Mouse (Mus musculus) frontal cortex, postnatal 14 days (tissue): Measurements from ENCODE around the gene Acsm1.
"Not testable (repeated sequence)": the region's sequence is repeated elsewhere in the genome, so short reads cannot be mapped to it uniquely, and the experiment has no call there.

ENCODE experiments used
- DNase-seq, 2 experiments: peaks; one replicate each; pipeline ENCODE4 v3.0.0; 2022; ENCODE audit warnings: low spot score in 2 of 2

Acsm1 gene

DNA sequence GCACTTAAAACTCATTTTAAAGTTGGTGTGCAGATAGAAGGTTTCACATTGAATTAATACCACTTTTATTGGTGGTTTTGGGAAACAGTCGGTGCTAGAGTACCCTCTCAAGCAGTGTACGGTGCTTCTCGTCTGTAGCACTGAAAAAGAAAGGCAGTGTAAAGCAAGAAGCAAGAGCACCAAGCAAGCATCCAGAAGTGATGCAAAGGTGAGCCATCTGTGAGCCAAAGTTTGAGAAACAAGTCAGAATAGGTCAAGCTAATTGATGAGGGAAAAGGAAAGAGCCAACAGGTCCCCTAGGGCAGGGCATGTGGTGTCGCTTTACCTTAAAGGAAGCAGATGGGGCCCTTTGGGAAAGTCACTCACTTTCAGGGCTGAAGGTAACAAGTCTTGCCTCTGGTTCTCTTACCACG lies at the start of gene Acsm1:
TSS of gene Acsm1 (plus strand) at position 363 of the 413 bp plus-strand sequence.
- no peak for DNase-seq

DNA sequence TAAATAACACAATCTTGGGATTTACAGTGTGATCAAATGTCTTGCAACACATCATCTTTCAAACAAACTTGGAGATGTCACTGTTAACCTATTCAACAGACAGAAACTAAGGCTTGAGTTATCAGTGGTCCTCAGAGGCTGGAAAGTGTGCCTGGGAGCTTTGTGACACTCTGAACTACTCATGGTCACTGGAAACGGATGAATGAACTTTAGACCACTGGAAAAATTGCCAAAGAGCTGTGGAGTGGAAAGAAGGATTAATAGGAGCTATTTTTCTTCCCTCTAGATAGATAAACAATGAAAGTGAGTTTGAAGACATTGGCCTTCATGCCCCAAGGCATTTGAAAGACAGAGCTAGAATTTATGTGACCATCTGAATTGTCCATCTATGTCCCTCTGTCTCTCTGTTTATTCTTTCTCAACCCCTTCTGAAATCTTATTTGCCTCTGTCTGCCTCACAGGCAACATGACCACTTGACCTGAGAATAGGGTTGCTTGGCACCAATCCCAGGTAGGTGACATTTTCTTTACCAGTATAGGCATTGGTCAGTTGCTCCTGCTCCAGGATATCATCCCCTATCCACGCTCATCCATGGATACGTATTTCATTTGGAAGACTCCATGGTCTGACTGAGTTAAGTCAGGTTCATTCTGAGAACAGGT lies 46.9 kb upstream of the Acsm1 start:
- no peak for DNase-seq

DNA sequence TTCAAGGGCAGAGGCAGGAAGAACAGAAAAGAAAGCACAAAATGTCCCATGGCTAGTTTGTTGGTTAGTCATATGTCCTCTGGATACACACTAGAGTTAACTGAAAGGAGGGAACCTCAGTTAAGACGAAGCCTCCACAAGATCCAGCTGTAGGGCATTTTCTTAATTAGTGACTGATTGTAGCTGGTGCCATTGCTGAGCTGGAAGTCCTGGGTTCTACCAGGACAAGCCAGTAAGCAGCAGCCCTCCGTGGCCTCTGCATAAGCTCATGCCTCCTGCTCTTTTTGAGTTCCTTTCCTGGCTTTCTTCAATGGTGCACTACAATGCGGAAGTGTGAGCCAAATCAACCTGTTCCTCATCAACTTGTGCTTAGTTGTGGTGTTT lies 46.4 kb upstream of the Acsm1 start:
- DNase-seq = no peak

DNA sequence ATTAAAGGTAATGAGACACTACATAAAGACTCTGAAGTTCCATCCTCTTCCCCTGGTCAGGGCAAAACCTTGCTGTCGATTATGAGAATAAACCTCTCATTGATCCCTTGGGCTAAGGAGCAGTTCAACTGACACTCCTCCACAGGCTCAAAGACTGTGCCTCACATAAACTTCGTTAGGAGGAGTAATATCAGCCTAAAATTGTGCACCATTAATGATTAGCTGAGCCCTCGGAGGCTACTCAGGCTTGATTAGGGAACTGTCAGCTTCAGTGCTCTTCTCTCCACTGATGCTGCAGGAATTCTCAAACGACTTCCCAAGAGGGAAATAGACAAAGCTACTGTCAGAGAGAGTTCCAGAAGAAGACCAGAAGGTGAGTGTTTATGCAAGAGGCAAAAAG lies 45.4 kb upstream of the Acsm1 start:
- no peak for DNase-seq

DNA sequence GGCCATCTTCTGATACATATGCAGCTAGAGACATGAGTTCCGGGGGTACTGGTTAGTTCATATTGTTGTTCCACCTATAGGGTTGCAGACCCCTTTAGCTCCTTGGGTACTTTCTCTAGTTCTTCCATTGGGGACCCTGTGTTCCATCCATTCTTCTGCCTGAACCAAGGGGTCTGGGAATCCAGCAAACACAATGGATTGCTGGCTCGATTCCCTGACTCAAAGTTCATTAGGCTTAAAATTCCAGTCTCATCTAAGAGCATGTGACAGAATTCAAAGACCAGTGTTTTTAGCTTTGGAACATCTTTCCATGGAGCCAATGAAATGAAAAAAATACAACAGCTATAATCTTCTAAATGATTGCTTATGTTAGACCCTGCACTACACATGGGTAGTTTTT lies 44.4 kb upstream of the Acsm1 start:
- DNase-seq = not testable (repeated sequence)

DNA sequence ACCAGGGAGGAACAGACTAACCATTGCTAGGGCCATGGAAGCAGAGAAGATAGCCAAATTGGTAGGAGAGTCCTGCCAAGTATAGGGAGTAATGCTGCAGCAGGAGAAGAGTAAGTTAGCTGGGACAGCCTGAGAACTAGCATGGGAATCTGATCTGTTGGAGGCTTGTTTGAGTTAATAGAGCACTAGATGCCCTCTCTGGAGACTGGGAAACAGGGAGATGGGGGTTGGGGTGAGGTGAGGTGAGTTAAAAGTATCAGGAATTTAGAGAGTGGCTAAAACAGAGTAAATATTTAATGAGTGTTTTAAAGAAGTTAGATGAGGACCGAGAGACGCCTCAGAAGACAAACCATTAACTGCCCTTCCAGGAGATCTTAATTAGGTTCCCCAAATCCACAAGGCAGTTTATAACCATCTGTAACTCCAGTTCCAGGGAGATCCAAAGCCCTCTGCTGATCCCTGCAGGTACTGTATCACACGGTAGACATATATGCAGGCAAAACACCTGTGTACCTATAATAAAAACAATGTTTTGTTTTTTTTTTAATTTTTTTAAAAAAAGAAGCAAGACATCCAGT lies 12.2 kb upstream of the Acsm1 start:
- DNase-seq = no peak

DNA sequence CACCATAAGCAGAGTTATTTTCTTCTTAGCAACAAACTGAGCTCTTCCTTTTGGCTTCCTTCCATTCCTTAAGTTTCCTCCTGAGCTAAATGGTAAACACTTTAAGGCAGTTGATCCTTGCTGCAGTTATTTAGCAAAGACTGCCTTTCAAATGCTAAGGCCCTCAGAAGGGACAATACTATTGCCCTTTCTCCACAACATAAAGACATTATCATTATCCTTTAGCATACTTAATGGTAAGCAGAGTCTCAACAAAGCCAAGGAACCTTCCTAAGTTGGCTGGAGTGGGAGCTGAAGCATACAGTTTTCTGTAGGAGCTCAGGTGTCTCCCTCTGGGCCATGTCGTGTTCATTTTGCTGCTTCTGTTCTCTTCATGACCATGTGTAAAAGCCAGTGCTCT lies 11.5 kb upstream of the Acsm1 start:
- DNase-seq = no peak

DNA sequence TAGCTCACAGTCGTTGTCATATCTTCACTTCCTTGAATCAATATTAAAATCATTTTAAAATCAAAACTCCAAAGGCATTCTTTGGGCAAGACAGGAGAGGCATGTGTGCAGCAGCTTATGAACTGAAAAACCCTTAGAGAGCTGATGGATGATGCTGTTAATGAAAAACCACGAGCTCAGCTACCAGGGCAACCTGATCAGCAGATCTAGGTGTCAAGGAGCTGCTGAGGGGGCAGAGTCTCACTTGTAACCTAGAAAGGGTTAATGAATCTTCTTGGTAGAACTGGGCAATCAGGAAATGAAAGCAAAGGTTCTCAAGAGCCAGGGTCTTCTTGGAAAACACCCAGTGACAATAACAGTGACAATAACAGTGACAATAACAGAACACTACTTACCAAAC lies 10.3 kb upstream of the Acsm1 start:
- DNase-seq = no peak

DNA sequence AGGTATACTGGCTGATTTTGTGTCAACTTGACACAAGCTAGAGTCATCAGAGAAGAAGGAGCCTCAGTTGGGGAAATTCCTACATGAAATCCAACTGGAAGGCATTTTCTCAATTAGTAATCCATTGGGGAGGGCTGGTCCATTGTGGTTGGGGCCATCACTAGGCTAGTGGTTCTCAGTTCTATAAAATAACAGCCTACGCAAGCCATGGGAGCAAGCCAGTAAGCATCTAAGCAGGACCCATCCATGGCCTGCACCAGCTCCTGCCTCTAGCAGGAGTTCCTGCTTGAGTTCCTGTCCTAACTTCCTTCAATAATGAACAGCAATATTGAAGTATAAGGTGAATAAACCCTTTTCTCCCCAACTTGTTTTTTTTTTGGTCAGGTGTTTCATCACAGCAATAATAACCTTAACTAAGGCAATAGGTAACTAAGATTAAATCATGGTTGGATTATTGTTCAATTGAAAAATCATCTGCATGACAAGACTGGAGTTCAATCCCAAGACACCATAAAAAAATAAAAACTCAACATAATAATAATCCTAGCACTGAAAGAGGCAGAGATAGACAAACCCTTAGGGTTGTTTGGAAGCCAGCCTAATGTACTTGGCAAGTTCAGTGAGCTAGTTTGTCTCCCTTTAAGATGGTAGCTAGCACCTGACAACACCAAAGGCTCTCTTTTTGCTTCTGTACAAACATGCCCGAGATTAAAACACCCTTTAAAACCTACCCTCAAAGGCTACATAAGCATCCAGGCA lies 5.5 kb upstream of the Acsm1 start:
- DNase-seq = no peak

DNA sequence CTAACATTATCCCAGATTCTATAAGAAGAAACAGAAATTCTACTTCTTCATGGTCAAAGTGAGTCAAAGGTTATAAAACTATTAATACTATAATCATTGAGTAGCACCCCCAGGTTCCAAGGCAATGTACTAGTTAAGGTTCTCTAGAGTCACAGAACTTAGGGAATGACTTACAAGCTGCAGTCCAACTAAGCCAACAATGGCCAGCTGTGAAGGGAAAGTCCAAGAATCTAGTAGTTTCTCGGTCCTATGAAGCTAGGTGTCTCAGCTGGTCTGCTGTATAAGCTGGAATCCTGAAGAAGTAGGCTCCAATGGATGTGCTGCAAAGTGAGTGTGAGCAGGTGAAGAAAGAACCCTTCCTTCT lies 4.9 kb upstream of the Acsm1 start:
- no peak for DNase-seq

DNA sequence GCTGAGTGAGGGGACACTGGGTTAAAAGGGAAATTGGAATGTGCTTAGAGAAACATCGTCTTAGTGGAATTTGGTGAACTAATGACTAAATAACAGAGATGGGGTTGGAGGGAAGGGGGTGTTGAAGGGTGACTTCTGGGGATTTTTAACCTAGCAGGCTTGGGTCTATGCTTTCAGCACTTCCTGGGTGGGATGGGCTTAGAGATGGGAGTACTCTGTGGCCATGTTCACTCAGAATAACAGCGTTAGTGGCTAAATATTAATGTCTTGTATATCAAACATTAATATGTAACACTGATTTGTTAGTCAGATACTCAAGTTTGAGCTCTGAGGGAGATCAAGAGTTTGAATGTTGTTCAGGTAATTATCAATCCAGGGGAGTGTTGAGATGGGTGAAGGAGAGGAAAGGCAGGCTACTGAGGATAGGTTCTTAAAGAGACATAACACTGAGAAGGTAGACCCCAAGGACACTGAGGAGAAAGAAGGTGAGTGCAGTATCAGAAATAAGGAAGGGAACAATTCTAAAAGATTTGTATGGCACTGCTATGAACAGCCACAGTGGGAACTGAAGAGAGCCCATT lies 1.8 kb upstream of the Acsm1 start:
- DNase-seq = no peak

DNA sequence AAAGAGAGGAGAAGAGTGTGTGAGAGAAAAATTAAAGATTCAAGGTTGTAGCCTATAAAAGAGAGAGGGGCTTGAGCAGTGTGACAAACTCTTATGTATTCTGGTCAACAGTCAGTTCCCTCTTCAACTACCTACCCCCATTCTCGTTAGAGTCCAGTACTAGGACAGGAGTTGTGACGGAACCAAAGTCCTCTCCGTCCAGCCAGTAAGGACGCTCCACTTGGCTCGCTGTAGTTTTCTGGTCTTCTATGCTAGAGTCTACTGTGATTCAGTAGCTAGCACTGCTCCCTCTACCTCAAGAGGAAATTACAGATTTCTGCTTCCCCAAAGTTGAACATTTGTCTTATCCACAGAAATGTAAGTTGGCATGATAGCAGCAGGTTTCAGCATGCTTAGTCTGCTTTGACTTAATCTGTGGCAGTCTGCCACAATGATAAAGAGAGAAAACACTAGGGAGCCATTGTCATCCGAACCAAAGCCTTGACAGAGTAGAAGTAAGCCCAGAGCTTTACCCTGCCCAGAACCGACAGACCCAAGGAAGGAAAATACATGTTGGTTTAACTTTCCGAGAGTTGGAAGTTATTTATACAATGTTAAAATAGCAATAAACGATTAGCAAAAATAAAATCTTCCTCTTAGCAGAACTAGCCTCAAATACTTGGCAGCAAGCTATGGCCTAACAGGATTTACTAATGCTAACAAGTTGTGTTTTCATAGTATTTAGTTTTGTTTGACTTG lies 731 bp upstream of the Acsm1 start:
- DNase-seq = no peak

DNA sequence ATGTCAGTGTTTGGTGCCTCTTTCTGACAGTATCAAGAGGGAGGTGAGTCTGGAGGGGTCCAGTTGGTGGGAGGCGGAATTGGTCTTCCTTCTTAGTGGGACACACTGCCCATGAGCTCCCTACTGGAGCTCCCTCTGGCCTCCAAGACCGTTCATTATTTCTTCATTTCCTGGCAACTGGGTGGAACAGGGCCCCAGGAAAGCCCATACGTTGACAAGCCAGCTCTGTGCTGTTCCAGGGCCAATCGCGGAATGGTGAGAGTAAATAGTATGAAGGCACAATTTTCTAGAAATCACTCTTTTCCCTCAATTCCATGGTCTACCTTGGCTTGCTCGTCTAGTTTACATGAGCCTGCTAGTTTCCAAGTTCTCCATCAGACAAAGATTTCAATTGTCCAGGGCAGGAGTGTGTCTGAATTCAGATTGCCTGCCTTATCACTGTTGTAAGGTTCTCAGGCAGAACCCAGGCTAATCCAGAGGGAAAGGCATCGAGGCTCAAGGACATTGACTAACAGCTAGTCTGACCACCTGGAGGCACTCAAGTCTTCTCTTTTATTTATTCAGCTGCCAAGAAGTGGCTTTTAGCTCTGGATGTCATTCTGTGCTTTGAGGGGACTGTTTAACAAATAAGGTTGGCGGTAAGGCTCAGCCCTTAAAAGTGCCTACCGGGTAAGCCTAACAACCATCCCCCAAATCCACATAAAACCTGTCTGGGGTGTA lies 1.1 kb downstream of the Acsm1 start:
- DNase-seq = no peak

DNA sequence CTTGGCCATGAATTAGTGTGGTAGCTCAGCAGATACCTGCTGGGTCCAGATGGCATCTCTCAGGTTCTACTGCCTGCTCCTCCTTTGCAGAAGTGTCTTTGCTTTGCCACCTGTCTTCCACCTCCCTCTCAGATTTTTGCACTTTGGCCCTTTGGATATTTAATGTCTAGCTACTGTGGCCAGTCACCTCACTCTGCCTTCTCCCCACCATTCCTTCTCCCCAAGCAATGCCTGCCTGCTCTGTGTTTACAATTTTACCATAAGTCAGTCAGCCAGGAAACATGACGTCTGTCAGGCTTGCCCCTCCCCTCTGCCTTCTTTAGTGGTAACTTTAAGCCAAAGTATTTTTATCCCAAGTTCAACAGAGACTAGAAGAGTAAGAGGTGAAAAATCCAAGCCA lies 9.7 kb downstream of the Acsm1 start:
- DNase-seq = no peak

DNA sequence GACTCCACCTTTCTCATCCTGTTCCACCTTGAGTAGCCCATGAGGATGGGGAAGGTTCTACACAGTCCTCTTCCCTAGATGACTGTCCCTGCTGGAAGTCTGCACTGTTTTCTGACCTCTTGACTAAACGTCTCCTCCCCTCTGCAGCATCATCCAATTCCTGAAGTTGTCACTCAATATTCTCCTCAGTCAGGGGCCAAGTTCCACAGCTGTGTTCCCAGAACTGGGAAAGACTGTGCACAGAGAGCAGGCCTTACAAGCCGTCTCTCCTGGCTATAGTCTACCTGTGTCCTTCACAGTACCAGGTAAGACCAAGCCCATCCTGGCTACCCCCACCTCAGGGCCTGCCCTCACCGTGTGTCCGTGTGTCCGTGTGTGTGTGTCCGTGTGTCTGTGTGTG lies 10.8 kb downstream of the Acsm1 start:
- DNase-seq = no peak

DNA sequence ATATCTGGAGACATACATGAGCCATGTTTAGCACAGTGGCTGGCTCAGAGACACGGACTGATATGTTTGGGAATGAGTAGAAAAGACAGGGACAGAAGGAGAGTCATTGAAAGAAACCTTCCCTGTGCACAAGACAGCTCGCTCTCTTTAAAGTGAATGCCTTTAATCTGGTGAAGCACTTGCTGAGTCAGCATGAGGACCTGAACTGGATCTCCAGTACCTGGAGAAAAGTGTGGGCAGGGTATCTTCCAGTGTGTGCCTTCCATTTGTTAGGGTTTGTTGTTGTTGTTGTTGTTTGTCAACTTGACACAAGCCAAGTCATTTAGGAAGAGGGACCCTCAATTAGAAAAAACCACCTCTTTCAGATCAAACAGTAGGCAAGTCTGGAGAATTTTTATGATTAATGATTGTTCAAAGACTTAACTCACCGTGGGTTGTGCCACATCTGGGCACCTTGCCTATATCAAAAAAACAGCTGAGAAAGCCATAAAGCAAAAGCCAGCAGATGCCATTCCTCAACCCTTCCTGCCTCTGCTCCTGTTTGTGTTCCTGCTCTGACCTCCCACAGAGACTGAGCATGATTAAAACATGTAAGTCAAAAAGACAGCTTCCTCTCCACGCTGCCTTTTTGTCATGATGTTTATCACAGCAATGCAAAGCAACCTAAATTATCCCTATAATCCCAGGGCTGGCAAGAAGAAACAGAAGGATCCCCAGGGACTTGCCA lies 11.5 kb downstream of the Acsm1 start:
- no peak for DNase-seq

DNA sequence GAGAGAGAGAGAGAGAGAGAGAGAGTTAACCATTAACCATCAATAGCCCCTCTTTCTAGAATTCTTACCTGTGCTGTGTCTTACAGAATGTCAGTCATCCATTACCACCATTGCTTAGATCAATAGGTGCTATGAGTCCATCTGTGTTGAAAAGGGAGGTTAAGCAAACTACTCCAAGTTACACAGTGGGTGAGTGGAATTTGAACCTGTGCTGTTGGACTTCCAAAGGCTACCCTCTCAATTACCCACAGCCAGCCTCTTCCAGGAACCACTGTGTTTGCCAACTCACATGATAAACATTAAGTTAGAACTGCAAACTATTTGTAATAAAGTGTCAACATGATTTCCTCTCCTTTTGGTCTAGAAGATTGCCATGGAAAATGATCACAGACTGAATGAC lies 13.3 kb downstream of the Acsm1 start:
- no peak for DNase-seq

DNA sequence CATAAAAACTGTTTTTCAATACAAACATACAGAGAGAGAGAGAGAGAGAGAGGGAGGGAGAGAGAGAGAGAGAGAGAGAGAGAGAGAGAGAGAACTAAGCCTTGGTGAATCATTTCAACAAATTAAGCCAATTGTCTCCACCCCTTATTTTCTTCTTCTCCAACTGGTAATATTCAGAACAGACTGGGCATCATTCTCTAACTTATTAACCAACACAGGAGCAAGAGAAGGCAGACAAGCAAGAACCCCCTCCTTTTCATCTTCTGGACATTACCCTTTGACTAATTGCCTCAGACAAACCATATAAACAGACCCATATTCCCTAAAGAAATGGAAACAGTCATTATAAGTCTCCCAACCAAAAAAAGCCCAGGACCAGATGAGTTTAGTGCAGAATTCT lies 31.9 kb downstream of the Acsm1 start:
- DNase-seq = no peak

DNA sequence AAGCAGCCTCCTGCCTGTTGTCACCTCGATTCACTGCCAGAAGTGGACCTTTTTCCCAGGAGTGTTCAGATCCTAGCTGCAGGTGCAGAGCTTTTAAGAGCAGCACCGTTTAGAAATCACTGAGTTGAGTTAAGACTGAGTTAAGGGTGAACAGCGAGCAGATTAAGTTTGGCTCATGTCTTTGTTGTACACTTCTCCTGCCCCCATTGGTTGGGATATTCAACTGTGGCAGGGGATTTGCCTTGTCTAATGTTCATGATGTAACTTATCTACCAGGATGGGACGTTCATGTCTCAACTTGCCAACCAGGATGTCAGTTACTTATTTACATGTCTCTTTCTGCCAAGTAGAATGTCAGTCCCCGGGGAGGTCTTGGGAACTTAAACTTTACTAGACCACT lies 35.5 kb downstream of the Acsm1 start:
- DNase-seq = no peak

DNA sequence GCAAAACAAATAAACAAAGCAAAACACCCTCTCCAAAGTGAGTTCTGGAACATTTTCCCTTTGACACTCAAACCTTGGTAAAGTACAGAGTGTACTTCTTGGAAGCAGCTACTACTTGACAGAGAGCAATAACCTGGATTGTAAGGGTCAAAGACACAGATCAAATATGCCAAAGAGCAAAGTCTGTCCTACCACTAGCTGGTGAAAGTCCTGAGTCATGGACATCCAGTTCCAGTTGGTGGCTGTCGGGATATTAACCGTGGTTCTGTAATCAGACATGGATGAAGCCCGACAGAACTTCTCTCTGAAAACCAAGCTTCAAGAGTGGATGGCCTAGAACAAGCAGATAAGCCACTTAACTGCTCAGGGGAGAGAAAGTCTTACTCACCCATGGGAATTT lies 61.1 kb downstream of the Acsm1 start:
- no peak for DNase-seq

DNA sequence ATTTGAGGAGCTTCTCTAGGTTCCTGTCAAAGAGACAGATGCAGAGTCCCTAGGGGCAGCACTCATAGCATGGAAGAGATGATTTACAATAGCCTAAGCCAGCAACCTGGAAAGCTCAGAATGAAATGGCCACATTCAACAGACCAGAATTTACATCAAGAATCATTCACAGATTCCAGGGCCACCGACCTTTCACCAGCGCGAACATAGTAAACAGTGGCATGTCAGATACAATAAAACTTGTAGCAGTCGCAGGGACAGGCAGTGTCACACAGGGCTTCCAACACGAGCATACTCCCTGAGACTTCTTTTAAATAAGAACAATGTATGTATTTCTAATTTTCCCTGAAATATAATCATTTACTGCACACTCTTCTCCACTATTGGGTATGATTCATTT lies 63.6 kb downstream of the Acsm1 start:
- DNase-seq = no peak
